In the genomic region with DNA sequence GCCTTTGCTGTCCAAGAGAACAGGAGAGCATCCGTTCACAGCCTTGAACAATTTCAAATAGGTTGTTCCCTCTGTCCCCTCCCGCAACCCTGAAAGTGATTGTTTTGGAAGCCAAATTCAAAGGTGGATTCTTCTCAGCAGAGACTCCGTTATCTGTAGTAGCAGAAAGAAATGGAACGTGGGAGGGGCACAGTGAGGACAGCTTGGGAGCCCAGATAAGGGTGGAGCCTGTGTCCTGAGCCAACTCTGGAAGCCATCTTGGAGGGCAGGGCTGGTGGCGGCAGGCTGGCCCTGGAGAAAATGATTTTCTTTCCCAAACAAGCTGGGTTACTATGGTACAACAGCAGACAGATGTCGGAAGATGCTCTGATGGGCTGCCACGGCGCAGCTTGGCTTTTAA, we compare ENCODE assay signal across 9 mouse cellular contexts. TPM values are rescaled to one million over a fixed set of nuclear protein-coding genes. Genes with fewer than 3 reads are reported as not detected.
A peak's percentile ranks its signal among the peaks of the same experiment; 100 is the strongest.
DNase-seq lines count a peak whose midpoint lies in the region; ATAC-seq and TF ChIP-seq lines count a peak whose summit lies in the region.
"Had no signal": no experiment of that assay in that cellular context is flagged by ENCODE, and none has a peak within 500 bp of the region (broad histone marks: within the 10 kb centered on the region; RNA-seq: fewer than 3 reads in every experiment).

No protein-coding gene starts in this region.

- no peaks in the 10 kb centered on the region for H3K9me3 ChIP-seq in lung, postnatal 0 days (ENCODE audit: low read length)
- H3K9me3 ChIP-seq in heart, embryonic 15.5 days (replicated peaks) = no peaks in the 10 kb centered on the region
- no peaks in the 10 kb centered on the region for H3K9me3 ChIP-seq in midbrain, embryonic 14.5 days (ENCODE audit: control insufficient read depth, low read length)
- H3K9me3 ChIP-seq in forebrain, embryonic 14.5 days (replicated peaks; ENCODE audit: control insufficient read depth, low read length) = no peaks in the 10 kb centered on the region

- no peak overlapping the region for H3K4me3 ChIP-seq in lung, postnatal 0 days (ENCODE audit: low read depth, low read length)
- no peak overlapping the region for H3K4me3 ChIP-seq in heart, embryonic 15.5 days
- H3K4me3 ChIP-seq in midbrain, embryonic 14.5 days (replicated peaks; ENCODE audit: low read depth, low read length) = no peak overlapping the region
- no peak overlapping the region for H3K4me3 ChIP-seq in forebrain, embryonic 14.5 days (ENCODE audit: low read depth, low read length)

- no peaks in the 10 kb centered on the region for H3K4me1 ChIP-seq in lung, postnatal 0 days (ENCODE audit: insufficient read depth, low read depth, low read length)
- H3K4me1 ChIP-seq in heart, embryonic 15.5 days (replicated peaks) = peaks cover 28% of the 10 kb centered on the region
- H3K4me1 ChIP-seq in midbrain, embryonic 14.5 days (ENCODE audit: control insufficient read depth, insufficient read depth, low read length) = no peaks in the 10 kb centered on the region
- no peaks in the 10 kb centered on the region for H3K4me1 ChIP-seq in forebrain, embryonic 14.5 days (ENCODE audit: control insufficient read depth, insufficient read depth, low read length)

- no peak for TF ChIP-seq CTCF in lung, postnatal 0 days (IDR thresholded peaks at IDR 0.05)

- H3K27me3 ChIP-seq in lung, postnatal 0 days (replicated peaks; ENCODE audit: insufficient read depth, low read length) = 0 out of 2 replicates have a peak, but pooled peaks cover 4% of the 10 kb centered on the region
- no peaks in the 10 kb centered on the region for H3K27me3 ChIP-seq in heart, embryonic 15.5 days
- no peaks in the 10 kb centered on the region for H3K27me3 ChIP-seq in midbrain, embryonic 14.5 days (ENCODE audit: control insufficient read depth, insufficient read depth, low read length)
- no peaks in the 10 kb centered on the region for H3K27me3 ChIP-seq in forebrain, embryonic 14.5 days (replicated peaks; ENCODE audit: control insufficient read depth, insufficient read depth, low read length)

- H3K27ac ChIP-seq in lung, postnatal 0 days (ENCODE audit: low read length) = no peak overlapping the region
- H3K27ac ChIP-seq in heart, embryonic 15.5 days = no peak overlapping the region
- H3K27ac ChIP-seq in midbrain, embryonic 14.5 days (replicated peaks; ENCODE audit: low read depth, low read length) = no peak overlapping the region
- H3K27ac ChIP-seq in forebrain, embryonic 14.5 days (ENCODE audit: low read depth, low read length) = no peak overlapping the region
- H3K27ac ChIP-seq: hindbrain, postnatal 0 days had no signal

- DNase-seq in cerebellum, postnatal 10 days = peak; percentile 70 to 73
- DNase-seq in cerebellum, adult 8-10 months = no peak
- no peak for DNase-seq in lung, postnatal 0 days (ENCODE audit: low spot score)
- no peak for DNase-seq in lung, postnatal 25 days (ENCODE audit: low spot score)
- peak; percentile 63 to 81 for DNase-seq in spleen, postnatal 36 days (ENCODE audit: low spot score in 2 of 2)
- no peak for DNase-seq in midbrain, embryonic 14.5 days
- DNase-seq in forebrain, embryonic 14.5 days (ENCODE audit: low spot score) = no peak

- no peaks in the 10 kb centered on the region for H3K36me3 ChIP-seq in lung, postnatal 0 days (ENCODE audit: insufficient read depth, low read length)
- no peaks in the 10 kb centered on the region for H3K36me3 ChIP-seq in heart, embryonic 15.5 days
- no peaks in the 10 kb centered on the region for H3K36me3 ChIP-seq in midbrain, embryonic 14.5 days (ENCODE audit: control insufficient read depth, insufficient read depth, low read length)
- no peaks in the 10 kb centered on the region for H3K36me3 ChIP-seq in forebrain, embryonic 14.5 days (ENCODE audit: control insufficient read depth, insufficient read depth, low read length)

- no peak overlapping the region for H3K9ac ChIP-seq in lung, postnatal 0 days (replicated peaks; ENCODE audit: low read depth)
- no peak overlapping the region for H3K9ac ChIP-seq in heart, embryonic 15.5 days
- H3K9ac ChIP-seq in midbrain, embryonic 14.5 days (replicated peaks; ENCODE audit: low read length) = no peak overlapping the region
- H3K9ac ChIP-seq in forebrain, embryonic 14.5 days (ENCODE audit: low read length) = no peak overlapping the region

- 63% methylated on average over 8 of the region's 8 CpGs for WGBS in lung, postnatal 0 days
- 57% methylated on average over 8 of the region's 8 CpGs for WGBS in heart, embryonic 15.5 days
- 77% methylated on average over 8 of the region's 8 CpGs for WGBS in midbrain, embryonic 14.5 days
- WGBS in forebrain, embryonic 14.5 days = 80% methylated on average over 8 of the region's 8 CpGs

- no peak overlapping the region for H3K4me2 ChIP-seq in lung, postnatal 0 days (replicated peaks; ENCODE audit: low read depth, low read length)
- H3K4me2 ChIP-seq in heart, embryonic 15.5 days = 0 out of 2 replicates have a peak overlapping the region, but pooled peaks have one; percentile 3
- no peak overlapping the region for H3K4me2 ChIP-seq in midbrain, embryonic 14.5 days (ENCODE audit: low read length)
- no peak overlapping the region for H3K4me2 ChIP-seq in forebrain, embryonic 14.5 days (ENCODE audit: low read length)

- peak; percentile 44; the same call in 1 of the 2 replicates for ATAC-seq in lung, postnatal 0 days
- no peak for ATAC-seq in heart, embryonic 15.5 days (replicated peaks; ENCODE audit: insufficient number of reproducible peaks, insufficient read depth, low FRiP score, low read depth)
- no peak for ATAC-seq in midbrain, embryonic 14.5 days (ENCODE audit: low FRiP score, low TSS enrichment)
- no peak for ATAC-seq in forebrain, embryonic 14.5 days
- ATAC-seq: hindbrain, postnatal 0 days had no signal

- no peak for TF ChIP-seq EP300 in lung, postnatal 0 days (IDR thresholded peaks at IDR 0.05)

RNA-seq across cellular contexts. Expression of gene Bloc1s4, which starts 12.4 kb away (rescaled TPM):
- 26.8 and 28.3 TPM in 2 replicates for polyA plus RNA-seq in lung, postnatal 0 days (2015; fragmentation: Nextera tagmentation; extraction: Ambion mirVana)
- polyA plus RNA-seq in heart, embryonic 15.5 days (2015; fragmentation: Nextera tagmentation; extraction: Ambion mirVana) = 18.2 and 20.4 TPM in 2 replicates
- 28.6 and 28.8 TPM in 2 replicates for polyA plus RNA-seq in midbrain, embryonic 14.5 days (2014; fragmentation: Nextera tagmentation; extraction: Ambion mirVana)
- 23.9 and 27.7 TPM in 2 replicates for polyA plus RNA-seq in forebrain, embryonic 14.5 days (2014; fragmentation: Nextera tagmentation; extraction: Ambion mirVana)

RNA-seq across cellular contexts. Expression of gene D5Ertd579e, which starts 40.2 kb away (rescaled TPM):
- polyA plus RNA-seq in lung, postnatal 0 days (2015; fragmentation: Nextera tagmentation; extraction: Ambion mirVana) = 13.1 and 14.6 TPM in 2 replicates
- polyA plus RNA-seq in heart, embryonic 15.5 days (2015; fragmentation: Nextera tagmentation; extraction: Ambion mirVana) = 23.2 and 23.7 TPM in 2 replicates
- polyA plus RNA-seq in midbrain, embryonic 14.5 days (2014; fragmentation: Nextera tagmentation; extraction: Ambion mirVana) = 38.8 and 53.7 TPM in 2 replicates
- polyA plus RNA-seq in forebrain, embryonic 14.5 days (2014; fragmentation: Nextera tagmentation; extraction: Ambion mirVana) = 30.2 and 38.6 TPM in 2 replicates

Comparison
In these comparisons a context has a peak if more than half of its experiments do, and no peak if none do; other contexts are left out.
1. DNase-seq: peak in cerebellum, postnatal 10 days (2 of 2) and spleen, postnatal 36 days (2 of 2); none in cerebellum, adult 8-10 months (single experiment), lung, postnatal 0 days (single experiment), lung, postnatal 25 days (single experiment), midbrain, embryonic 14.5 days (single experiment) and forebrain, embryonic 14.5 days (single experiment).